Mouse (Mus musculus) activated CD4-positive, CD25-positive, alpha-beta regulatory T cell, adult 4 months (primary cell): ENCODE measurements around the gene Rps6kc1. TPM values are rescaled to one million over a fixed set of nuclear protein-coding genes. Genes with fewer than 3 reads are reported as not detected.

Source experiments
- ATAC-seq: one replicate; pipeline ENCODE4 v1.8.0; 2017
- polyA plus RNA-seq, 2 experiments: library from polyadenylated mRNA; unstranded; fragments of 100-300 nt; shearing (Covaris generic); gene quantifications; one replicate each; pipeline ENCODE4 v1.2.1; 2017

Gene Rps6kc1
- polyA plus RNA-seq, 2 experiments from 2014 or later, result 7.2 to 8.0 TPM

- no peak for ATAC-seq
These were observed 246.6 kb downstream of the Rps6kc1 start for GRCm38 (mm10) chr1:190664767-190665489.

- ATAC-seq, result no peak
These were observed 247.6 kb downstream of the Rps6kc1 start for GRCm38 (mm10) chr1:190663996-190664395.

- no peak for ATAC-seq
These were observed 248.8 kb downstream of the Rps6kc1 start for GRCm38 (mm10) chr1:190662736-190663135.

- no peak for ATAC-seq
These were observed 249.8 kb downstream of the Rps6kc1 start for GRCm38 (mm10) chr1:190661764-190662163.

- ATAC-seq, result no peak
These were observed 250.3 kb downstream of the Rps6kc1 start for GRCm38 (mm10) chr1:190661249-190661648.

- ATAC-seq, result no peak
These were observed 251.7 kb downstream of the Rps6kc1 start for GRCm38 (mm10) chr1:190659722-190660502.

- ATAC-seq, result no peak
These were observed 253.3 kb downstream of the Rps6kc1 start for GRCm38 (mm10) chr1:190658266-190658665.

- ATAC-seq, result no peak
These were observed 255.5 kb downstream of the Rps6kc1 start for GRCm38 (mm10) chr1:190656089-190656488.

GRCm38 (mm10) chr1:190655651-190656050 lies 255.9 kb downstream of the Rps6kc1 start:
- ATAC-seq, result no peak

- ATAC-seq, result no peak
These were observed 256.5 kb downstream of the Rps6kc1 start for GRCm38 (mm10) chr1:190655081-190655480.

- no peak for ATAC-seq
These were observed 256.9 kb downstream of the Rps6kc1 start for GRCm38 (mm10) chr1:190654694-190655001.

GRCm38 (mm10) chr1:190653989-190654693 lies 257.4 kb downstream of the Rps6kc1 start:
- ATAC-seq, result no peak

- no peak for ATAC-seq
These were observed 258.5 kb downstream of the Rps6kc1 start for GRCm38 (mm10) chr1:190653081-190653480.

Other genes starting within 250 kb of the Rps6kc1 start
- gene Angel2, start 13.3 kb upstream of the Rps6kc1 start, polyA plus RNA-seq, result 10 to 100 TPM; 42.1 to 53.8 TPM
- under 1 TPM; 0.15 to 0.30 TPM for gene Vash2, start 67.5 kb upstream of the Rps6kc1 start, polyA plus RNA-seq
- 1 to 10 TPM; 6.1 to 8.5 TPM for gene Flvcr1, start 114.4 kb upstream of the Rps6kc1 start, polyA plus RNA-seq
- not detected for gene Spata45, start 124.9 kb upstream of the Rps6kc1 start, polyA plus RNA-seq
- gene Tatdn3, start 151.2 kb upstream of the Rps6kc1 start, polyA plus RNA-seq, result 10 to 100 TPM in 1 of 2 experiments, 1 to 10 TPM in 1; 7.3 to 10.8 TPM
- 1 to 10 TPM; 2.0 to 5.2 TPM for gene Nsl1, start 151.2 kb upstream of the Rps6kc1 start, polyA plus RNA-seq
- gene Batf3, start 186.1 kb upstream of the Rps6kc1 start, polyA plus RNA-seq, result not detected